Mouse (Mus musculus) hindlimb bud, embryonic 11.5 days (tissue): ENCODE measurements at regions not wholly inside any gene's neighbourhood (a gene's known extent, or its start where the extent isn't known, plus 50 kb on each side); places are given as distances from the start of the nearest gene placed in this dataset.
"Not testable (repeated sequence)": the region's sequence is repeated elsewhere in the genome, so short reads cannot be mapped to it uniquely, and the experiment has no call there.

Source experiments
- DNase-seq: peaks from one replicate; pipeline ENCODE4 v3.0.0-alpha.2; 2012; ENCODE audit warnings: low read depth, low spot score; ENCODE audit errors: extremely low spot score

GRCm38 (mm10) chr10:19297669-19298068 is 58.7 kb upstream of the Olig3 start:
- no peak for DNase-seq

GRCm38 (mm10) chr10:19295388-19296013 is 60.8 kb upstream of the Olig3 start:
- no peak for DNase-seq

- no peak for DNase-seq
Observed at GRCm38 (mm10) chr10:19291474-19291873, 64.9 kb upstream of the Olig3 start.

GRCm38 (mm10) chr10:19291039-19291438 is 65.3 kb upstream of the Olig3 start:
- DNase-seq = not testable (repeated sequence)

- DNase-seq = no peak
Observed at GRCm38 (mm10) chr10:19282166-19282565, 74.2 kb upstream of the Olig3 start.

DNA sequence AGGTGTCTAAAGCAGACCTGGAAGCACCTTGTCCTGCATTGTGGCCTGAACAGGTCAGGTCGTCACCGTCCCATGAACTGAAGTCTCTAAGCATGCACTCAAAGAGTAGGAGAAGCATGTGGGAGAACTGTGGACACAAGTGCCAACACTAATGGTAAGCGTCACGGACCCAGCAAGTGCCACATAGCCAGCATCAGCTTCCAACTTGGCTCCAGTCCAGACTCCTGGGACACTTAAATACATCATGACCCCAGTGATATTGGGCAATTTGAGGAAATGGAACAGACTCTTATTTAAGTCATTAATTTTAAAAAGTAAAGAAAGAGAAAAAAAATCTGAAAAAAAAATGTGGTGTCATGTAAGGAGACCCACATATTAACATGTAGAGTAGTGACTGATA is 75.3 kb upstream of the Olig3 start:
- no peak for DNase-seq

DNA sequence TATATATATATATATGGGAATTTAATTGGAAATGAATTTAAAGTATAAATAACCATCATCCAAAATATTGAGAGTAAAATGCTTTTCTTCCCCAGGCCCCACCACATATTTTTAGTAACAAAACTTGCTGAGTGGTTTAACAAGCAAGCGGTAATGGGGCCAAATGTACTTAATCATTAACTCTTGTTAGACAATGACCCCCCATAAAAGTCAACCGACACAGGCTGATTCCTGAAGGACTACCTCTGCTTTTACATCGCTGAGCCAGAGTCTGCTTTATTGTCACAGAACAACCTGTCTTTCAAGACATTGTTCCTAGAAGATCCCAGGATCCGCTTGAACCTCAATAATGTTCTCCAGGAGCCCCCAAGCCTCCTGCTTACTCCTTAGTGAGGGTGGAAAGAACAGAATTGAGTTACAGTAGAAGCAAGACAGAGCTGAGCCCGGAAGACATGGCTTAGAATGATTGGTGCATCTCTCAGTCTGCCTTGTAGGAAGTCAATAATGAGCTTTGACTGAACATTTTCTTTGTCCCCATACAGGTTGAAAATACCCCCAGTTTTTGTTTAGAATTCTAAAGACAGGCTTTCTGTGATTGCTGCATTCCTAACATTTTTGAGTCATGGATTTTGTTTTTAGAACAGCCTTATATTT is 78.0 kb upstream of the Olig3 start:
- no peak for DNase-seq

GRCm38 (mm10) chr10:19277103-19277827 is 79.1 kb upstream of the Olig3 start:
- DNase-seq = no peak

GRCm38 (mm10) chr10:19274985-19275384 is 81.3 kb upstream of the Olig3 start:
- DNase-seq = no peak

DNA sequence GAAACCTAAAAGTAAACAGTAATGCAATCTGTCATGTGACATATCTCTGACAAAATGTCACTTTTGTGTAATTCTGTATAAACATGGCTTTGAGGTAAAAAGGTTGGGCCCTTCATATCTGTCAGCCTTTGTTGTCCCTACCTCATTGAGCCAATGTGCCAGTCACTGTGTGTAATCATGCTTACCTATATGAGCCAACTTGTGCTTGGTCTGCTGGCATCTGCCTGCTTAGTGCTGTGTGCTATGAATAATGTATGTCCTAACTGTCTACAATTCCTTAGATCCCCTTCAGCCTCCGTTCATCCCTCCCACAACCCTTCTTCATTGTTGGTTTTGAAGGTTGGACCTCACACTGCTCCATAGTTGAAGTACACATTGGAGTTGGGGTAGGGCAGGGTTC is 86.9 kb upstream of the Olig3 start:
- no peak for DNase-seq

DNA sequence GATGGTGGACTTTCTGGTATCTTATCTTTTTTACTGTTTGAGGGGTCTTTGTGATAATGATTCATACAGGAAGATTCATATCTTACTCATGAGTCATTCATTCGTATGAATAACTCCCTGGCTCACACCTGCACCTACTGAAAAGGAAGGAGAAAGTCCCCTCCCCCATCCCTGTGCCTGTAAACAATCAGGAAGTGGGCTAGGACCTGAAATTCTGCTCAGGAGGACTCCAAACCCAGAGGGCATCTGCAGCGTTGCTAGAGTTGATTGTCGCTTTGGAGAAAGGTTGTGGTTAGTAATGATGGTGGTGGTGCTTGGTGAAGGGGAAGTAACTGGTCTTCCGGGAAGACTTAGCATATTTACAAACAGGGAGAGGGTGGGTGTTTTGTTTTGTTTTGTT is 88.3 kb upstream of the Olig3 start:
- no peak for DNase-seq

DNA sequence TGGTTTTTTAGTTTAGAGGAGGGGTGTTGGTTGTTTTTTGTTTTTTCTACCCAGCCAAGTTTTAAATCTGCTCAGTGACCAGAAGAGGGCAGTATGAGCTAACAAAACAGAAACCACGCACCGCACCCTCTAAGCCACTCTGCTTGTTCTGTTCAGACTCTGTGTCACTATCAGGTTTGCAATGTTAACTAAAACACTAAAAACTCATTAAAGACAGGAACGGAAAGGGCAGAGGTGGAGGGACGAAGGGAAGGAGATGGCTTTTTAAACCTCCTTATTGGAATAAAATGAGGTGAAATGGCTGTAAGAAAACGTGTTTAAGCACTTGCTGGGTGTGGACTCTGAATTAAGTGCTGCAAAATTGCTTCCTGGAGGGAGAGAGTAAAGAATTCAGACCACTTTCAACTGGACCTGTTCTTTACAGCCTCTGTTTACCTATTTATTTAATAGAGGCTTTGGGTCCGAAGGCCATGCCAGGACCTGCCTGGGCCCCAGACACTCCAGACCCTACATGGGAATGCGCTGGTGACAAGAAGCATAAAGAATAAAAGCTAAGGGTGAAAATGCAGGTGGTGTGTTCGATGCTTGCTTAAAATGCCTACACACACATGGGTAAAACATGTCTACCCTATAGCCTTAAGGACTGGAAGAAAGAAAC is 116.1 kb upstream of the Olig3 start:
- DNase-seq = peak; percentile 63

GRCm38 (mm10) chr10:19216240-19216639 is 140.1 kb upstream of the Olig3 start:
- DNase-seq = no peak

GRCm38 (mm10) chr10:19209751-19210150 is 146.6 kb upstream of the Olig3 start:
- DNase-seq = no peak

GRCm38 (mm10) chr10:19208101-19208722 is 148.1 kb upstream of the Olig3 start:
- no peak for DNase-seq

GRCm38 (mm10) chr10:19207505-19207904 is 148.8 kb upstream of the Olig3 start:
- no peak for DNase-seq

- DNase-seq = no peak
Observed at GRCm38 (mm10) chr10:19200311-19200710, 156.0 kb upstream of the Olig3 start.

DNA sequence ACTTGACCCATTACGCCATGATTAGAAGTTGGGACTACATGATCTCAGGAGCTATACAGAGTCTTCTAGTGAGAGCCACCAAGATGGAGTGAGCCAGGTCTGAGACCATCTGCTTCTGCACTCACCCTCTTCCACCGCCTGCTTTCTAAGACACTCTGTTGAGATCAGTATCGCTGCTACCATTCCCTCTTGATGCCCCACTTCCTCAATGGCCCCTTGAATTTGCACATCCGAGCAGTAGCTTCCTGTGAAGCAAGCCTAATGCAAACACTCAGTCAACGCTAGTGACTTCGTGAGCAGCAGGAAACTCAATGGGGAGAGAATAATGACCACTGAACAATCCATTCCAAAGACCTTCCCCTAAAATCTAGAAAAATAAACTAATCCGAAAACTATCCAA is 160.7 kb upstream of the Olig3 start:
- DNase-seq = no peak

GRCm38 (mm10) chr10:19194646-19195045 is 161.7 kb upstream of the Olig3 start:
- no peak for DNase-seq

DNA sequence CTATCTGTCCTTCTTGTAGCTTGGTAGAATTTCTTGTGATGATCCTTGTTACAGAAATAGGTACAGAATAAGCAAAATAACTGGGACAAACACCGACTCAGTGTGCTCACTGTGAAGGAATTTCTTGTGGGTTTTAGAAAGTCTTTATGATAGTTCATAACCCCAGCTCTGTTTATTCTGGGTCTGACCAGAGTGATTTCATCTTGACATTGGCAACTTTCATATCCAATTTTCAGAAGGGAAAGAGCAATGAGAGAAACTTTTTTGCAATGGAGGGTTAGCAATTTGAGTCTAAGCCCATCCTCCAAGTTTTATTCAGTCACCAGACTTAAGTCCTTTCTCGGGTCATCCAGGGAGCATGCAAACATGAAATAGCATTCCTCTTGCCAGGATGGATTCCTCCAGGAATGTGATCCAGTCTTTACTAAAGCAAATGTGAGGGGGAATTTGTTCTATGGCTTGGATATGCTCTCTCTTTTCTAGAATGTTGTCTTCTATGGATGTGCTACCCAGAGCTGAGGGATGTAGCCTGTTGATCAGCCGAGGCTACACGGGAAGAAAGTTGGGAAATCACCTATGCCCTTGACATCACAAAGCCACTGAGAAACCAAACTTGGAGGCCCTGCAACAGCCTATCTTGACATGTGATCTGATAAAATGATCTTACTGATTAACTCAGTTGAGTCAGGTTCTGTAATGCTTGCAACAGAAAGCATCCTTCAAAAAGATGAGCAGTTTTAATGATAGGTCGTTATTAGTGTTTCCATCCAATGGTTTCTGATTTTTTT is 163.2 kb upstream of the Olig3 start:
- no peak for DNase-seq

DNA sequence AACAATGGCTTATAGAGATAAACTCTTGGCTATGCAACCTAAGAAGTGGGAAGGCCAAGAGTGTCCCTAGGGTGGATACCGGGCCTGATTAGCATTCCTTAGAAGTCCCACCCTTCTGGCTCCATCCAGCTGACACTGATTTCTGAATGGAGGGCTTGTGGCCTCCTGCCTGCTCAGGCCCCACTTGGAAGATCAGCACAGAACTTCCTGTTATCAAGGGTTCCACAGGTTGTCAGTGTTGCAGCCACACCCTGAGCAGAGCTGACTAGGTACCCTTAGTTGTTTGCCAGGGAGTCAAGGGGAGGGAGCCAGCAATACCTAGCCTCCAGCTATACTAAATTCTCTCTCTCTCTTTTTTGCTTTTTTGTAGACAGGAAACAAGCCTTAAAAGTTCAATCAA is 164.1 kb upstream of the Olig3 start:
- DNase-seq = no peak
